Mouse (Mus musculus) neutrophil, adult 5-6 weeks (primary cell): ENCODE measurements around the gene Fam83e. TPM values are rescaled to one million over a fixed set of nuclear protein-coding genes. Genes with fewer than 3 reads are reported as not detected.

Source experiments
- ATAC-seq: fragments of 151-379, 151-347 bp; 2 replicates; pipeline ENCODE4 v1.8.0; 2017; ENCODE audit warnings: mild to moderate bottlenecking, moderate TSS enrichment; ENCODE audit not compliant: insufficient number of reproducible peaks, poor library complexity, low FRiP score, severe bottlenecking; ENCODE audit errors: extremely low read depth
- total RNA-seq: library from RNA; stranded (forward); fragments of 200-1000 nt; gene quantifications from 2 replicates; pipeline ENCODE4 v1.2.3, GENCODE M21; 2017

Gene Fam83e
- total RNA-seq, 1 experiment from 2014 or later: 3.0 TPM

DNA sequence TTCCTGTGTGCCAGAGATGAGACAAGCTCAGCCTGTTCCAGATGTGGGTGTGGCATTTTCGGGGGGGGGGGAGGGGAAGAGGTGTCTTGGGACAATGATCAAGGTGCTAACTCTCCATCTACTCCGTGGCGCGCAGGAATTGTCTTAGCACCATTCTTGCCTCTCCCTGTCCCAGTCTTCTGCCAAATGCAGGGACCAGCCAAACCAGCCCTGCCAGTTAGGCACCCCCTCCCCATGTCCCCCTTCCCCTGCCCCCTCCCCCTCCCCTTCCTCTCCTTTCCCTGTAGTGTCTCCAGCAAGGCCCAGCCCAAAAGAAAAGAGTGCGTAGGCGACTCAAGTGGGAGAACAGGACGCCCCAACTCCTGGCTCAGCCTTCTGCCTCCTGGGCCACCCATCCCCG is 45.8 kb downstream of the Fam83e start:
- no peak for ATAC-seq

GRCm38 (mm10) chr7:45767500-45767899 is 46.5 kb downstream of the Fam83e start:
- ATAC-seq: no peak

- ATAC-seq: no peak
Observed at GRCm38 (mm10) chr7:45770427-45771082, 49.5 kb downstream of the Fam83e start.

DNA sequence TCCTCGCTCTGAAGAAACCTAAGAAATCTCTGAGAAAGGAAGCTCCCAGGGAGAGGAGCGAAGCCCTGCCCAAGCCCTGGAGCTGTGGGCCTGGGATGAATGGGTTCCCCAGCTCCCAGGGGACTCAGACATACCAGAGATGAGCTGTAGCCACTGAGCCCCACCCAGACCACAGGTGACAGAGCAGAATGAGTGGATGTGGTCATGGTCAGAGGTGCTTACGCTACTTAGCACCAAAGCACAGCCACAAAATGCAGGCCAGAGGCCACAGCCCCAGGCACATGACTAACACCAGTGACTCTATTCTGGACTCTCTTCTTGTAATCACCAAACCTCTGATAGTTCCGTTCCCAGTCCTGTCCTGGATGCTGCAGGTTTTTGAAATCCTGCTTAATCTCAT is 50.1 kb downstream of the Fam83e start:
- no peak for ATAC-seq

GRCm38 (mm10) chr7:45775237-45775636 is 54.2 kb downstream of the Fam83e start:
- no peak for ATAC-seq

Other genes with a start within 250 kb of the Fam83e start
- not detected in 2 replicates for gene Tulp2, start 239.3 kb upstream of the Fam83e start, total RNA-seq
- gene Gm45808, start 234.4 kb upstream of the Fam83e start, total RNA-seq: not detected in 2 replicates
- gene Dhdh, start 232.4 kb upstream of the Fam83e start, total RNA-seq: 3.1 and 3.7 TPM in 2 replicates
- 90.4 and 101 TPM in 2 replicates for gene Nucb1, start 210.8 kb upstream of the Fam83e start, total RNA-seq
- 288 and 364 TPM in 2 replicates for gene Ppp1r15a, start 194.9 kb upstream of the Fam83e start, total RNA-seq
- 1.3 and 1.6 TPM in 2 replicates for gene Plekha4, start 194.9 kb upstream of the Fam83e start, total RNA-seq
- gene Hsd17b14, start 166.3 kb upstream of the Fam83e start, total RNA-seq: 0.37 TPM in 1 of 2 replicates, not detected in the other
- 14.9 and 17.3 TPM in 2 replicates for gene Bcat2, start 151.1 kb upstream of the Fam83e start, total RNA-seq
- gene Fgf21, start 105.7 kb upstream of the Fam83e start, total RNA-seq: not detected in 2 replicates
- not detected in 2 replicates for gene Fut1, start 103.9 kb upstream of the Fam83e start, total RNA-seq
- not detected in 2 replicates for gene Izumo1, start 99.4 kb upstream of the Fam83e start, total RNA-seq
- 2.4 and 2.8 TPM in 2 replicates for gene Rasip1, start 93.7 kb upstream of the Fam83e start, total RNA-seq
- gene Mamstr, start 81.2 kb upstream of the Fam83e start, total RNA-seq: 1.0 TPM in 1 of 2 replicates, not detected in the other
- 0.25 and 0.35 TPM in 2 replicates for gene Fut2, start 54.8 kb upstream of the Fam83e start, total RNA-seq
- not detected in 2 replicates for gene Ntn5, start 37.2 kb upstream of the Fam83e start, total RNA-seq
- 0.23 TPM in 1 of 2 replicates, not detected in the other for gene Sec1, start 26.8 kb upstream of the Fam83e start, total RNA-seq
- gene Car11, start 21.4 kb upstream of the Fam83e start, total RNA-seq: not detected in 2 replicates
- 12.1 and 18.4 TPM in 2 replicates for gene Dbp, start 16.1 kb upstream of the Fam83e start, total RNA-seq
- 797 and 936 TPM in 2 replicates for gene Rpl18, start 5.8 kb upstream of the Fam83e start, total RNA-seq
- gene Sphk2, start 3.2 kb upstream of the Fam83e start, total RNA-seq: 25.5 and 27.4 TPM in 2 replicates
- gene Spaca4, start 4.6 kb downstream of the Fam83e start, total RNA-seq: not detected in 2 replicates
- not detected in 2 replicates for gene Lmtk3, start 62.5 kb downstream of the Fam83e start, total RNA-seq
- gene Sult2b1, start 63.5 kb downstream of the Fam83e start, total RNA-seq: 0.49 TPM in 1 of 2 replicates, not detected in the other
- 79.6 and 94.0 TPM in 2 replicates for gene Cyth2, start 93.4 kb downstream of the Fam83e start, total RNA-seq
- gene Kcnj14, start 103.6 kb downstream of the Fam83e start, total RNA-seq: 0.23 TPM in 1 of 2 replicates, not detected in the other
- 7.2 and 11.2 TPM in 2 replicates for gene Grwd1, start 109.7 kb downstream of the Fam83e start, total RNA-seq
- 44.6 and 57.7 TPM in 2 replicates for gene Kdelr1, start 151.6 kb downstream of the Fam83e start, total RNA-seq
- 0.12 TPM in 1 of 2 replicates, not detected in the other for gene Grin2d, start 157.2 kb downstream of the Fam83e start, total RNA-seq
- gene Syngr4, start 175.5 kb downstream of the Fam83e start, total RNA-seq: not detected in 2 replicates
- gene Tmem143, start 175.7 kb downstream of the Fam83e start, total RNA-seq: 5.0 and 11.2 TPM in 2 replicates
- gene Emp3, start 200.2 kb downstream of the Fam83e start, total RNA-seq: 176 and 192 TPM in 2 replicates
- gene Ccdc114, start 202.9 kb downstream of the Fam83e start, total RNA-seq: 14.1 and 15.8 TPM in 2 replicates